Mouse (Mus musculus) testis, adult 2 months (tissue): ENCODE data around the gene Ube2e1. TPM values are rescaled to one million over a fixed set of nuclear protein-coding genes. Genes with fewer than 3 reads are reported as not detected.

Source experiments
- H3K27ac ChIP-seq: fragments of 200-500 bp; 2 replicates; pipeline ENCODE4 v1.5.1; 2012; ENCODE audit warnings: low read depth, low read length; ENCODE audit not compliant: control insufficient read depth, insufficient read depth
- H3K27me3 ChIP-seq: fragments of 200-500 bp; 2 replicates; pipeline ENCODE4 v1.6.1; 2012; ENCODE audit warnings: mild to moderate bottlenecking, low read length, moderate library complexity; ENCODE audit not compliant: control insufficient read depth, insufficient read depth
- H3K36me3 ChIP-seq: fragments of 200-500 bp; 2 replicates; pipeline ENCODE4 v1.6.1; 2012; ENCODE audit warnings: mild to moderate bottlenecking, low read length; ENCODE audit not compliant: control insufficient read depth, insufficient read depth
- H3K4me1 ChIP-seq: fragments of 200-500 bp; 2 replicates; pipeline ENCODE4 v1.6.1; 2012; ENCODE audit warnings: low read length; ENCODE audit not compliant: control insufficient read depth, insufficient read depth
- H3K4me3 ChIP-seq: fragments of 200-500 bp; 2 replicates; pipeline ENCODE4 v1.5.1; 2012; ENCODE audit warnings: low read depth, mild to moderate bottlenecking, low read length, moderate library complexity, mixed read lengths; ENCODE audit not compliant: control insufficient read depth
- CTCF ChIP-seq: fragments of 200-500 bp; IDR thresholded peaks from 2 replicates; pipeline ENCODE4 v1.5.1; 2012; ENCODE audit warnings: low read depth, mild to moderate bottlenecking, inconsistent platforms, low read length, moderate library complexity; ENCODE audit not compliant: control insufficient read depth, insufficient read depth, insufficient replicate concordance
- POLR2A ChIP-seq: fragments of 200-500 bp; IDR thresholded peaks from 2 replicates; pipeline ENCODE4 v1.6.1; 2012; ENCODE audit warnings: low read depth, mild to moderate bottlenecking, inconsistent platforms, low read length, moderate library complexity; ENCODE audit not compliant: control insufficient read depth
- polyA plus RNA-seq: library from polyadenylated mRNA; depleted of rRNA; stranded (reverse); fragments of >200 nt; gene quantifications from 2 replicates; pipeline ENCODE4 v1.2.3, GENCODE M21; 2012; rRNA removed

Ube2e1 gene
- polyA plus RNA-seq, 1 experiment = 27.3 TPM

GRCm38 (mm10) chr14:18233981-18234960 is 97.4 kb downstream of the Ube2e1 start:
- Histone ChIP-seq H3K36me3 (no peaks in the 10 kb centered on the region), H3K4me3 (no peak overlapping the region), H3K4me1 (peaks cover 2% of the 10 kb centered on the region), H3K27ac (peak overlapping the region; percentile 34; the same call in 1 of the 2 replicates), H3K27me3 (no peaks in the 10 kb centered on the region)
- no peak for TF ChIP-seq POLR2A
- no peak for TF ChIP-seq CTCF

DNA sequence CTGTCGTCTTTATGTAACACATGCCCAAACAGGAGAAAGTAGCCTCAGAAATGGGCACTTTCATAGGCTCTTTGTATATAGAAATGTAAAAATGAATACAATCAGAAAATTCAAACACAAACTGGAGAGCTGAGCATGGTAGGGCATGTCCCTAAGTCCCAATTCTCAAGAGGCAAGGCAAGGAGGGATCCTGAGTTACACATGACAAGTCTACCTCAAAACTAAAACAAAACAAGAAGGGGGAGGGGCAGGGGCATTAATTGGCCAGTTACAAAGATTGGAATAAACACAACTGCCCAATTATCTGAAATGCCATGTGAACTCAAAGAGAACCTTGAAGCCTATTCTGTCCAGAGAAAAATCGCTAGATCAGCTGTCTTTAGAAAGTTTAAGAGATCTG is 98.6 kb downstream of the Ube2e1 start:
- H3K27me3 ChIP-seq = no peaks in the 10 kb centered on the region
- no peaks in the 10 kb centered on the region; the same call in none of the 2 replicates for H3K4me1 ChIP-seq
- no peaks in the 10 kb centered on the region for H3K36me3 ChIP-seq
- H3K4me3 ChIP-seq = no peak overlapping the region
- H3K27ac ChIP-seq = no peak overlapping the region
- TF ChIP-seq POLR2A (no peak), CTCF (no peak)

Other genes with a start within 250 kb of the Ube2e1 start
- gene Nr1d2, start 92.7 kb downstream of the Ube2e1 start, polyA plus RNA-seq = 3.0 and 3.1 TPM in 2 replicates
- 2.9 and 4.7 TPM in 2 replicates for gene Nkiras1, start 60.7 kb downstream of the Ube2e1 start, polyA plus RNA-seq
- 109 and 123 TPM in 2 replicates for gene Rpl15, start 60.5 kb downstream of the Ube2e1 start, polyA plus RNA-seq